Mouse (Mus musculus): ENCODE results near the gene Ccl1. TPM values are rescaled to one million over a fixed set of nuclear protein-coding genes. Genes with fewer than 3 reads are reported as not detected.

Ccl1 gene
- polyA plus RNA-seq, 1 experiment from 2014 or later, result not detected

GRCm38 (mm10) chr11:82274149-82274812 is 31.2 kb downstream of the Ccl1 start:
- no peaks in the 10 kb centered on the region for H3K4me1 ChIP-seq (ENCODE audit: control insufficient read depth, insufficient read depth, low read length)
- H3K27ac ChIP-seq (ENCODE audit: low read length), result no peak overlapping the region
- no peaks in the 10 kb centered on the region for H3K27me3 ChIP-seq (ENCODE audit: control insufficient read depth, insufficient read depth, low read length)
- 72% methylated on average over 8 of the region's 8 CpGs for WGBS
- no peak for ATAC-seq (ENCODE audit: insufficient number of reproducible peaks, insufficient read depth, low FRiP score, low read depth)
- no peak overlapping the region for H3K4me3 ChIP-seq (ENCODE audit: low read depth, low read length)
- no peak overlapping the region for H3K4me2 ChIP-seq (replicated peaks; ENCODE audit: low read depth, low read length)
- no peak overlapping the region for H3K9ac ChIP-seq (replicated peaks; ENCODE audit: low read depth, low read length)
- no peaks in the 10 kb centered on the region for H3K9me3 ChIP-seq (ENCODE audit: control insufficient read depth, low read depth, low read length)
- H3K36me3 ChIP-seq (ENCODE audit: control insufficient read depth, insufficient read depth, low read length), result no peaks in the 10 kb centered on the region

- H3K9me3 ChIP-seq (ENCODE audit: control insufficient read depth, low read depth, low read length), result no peaks in the 10 kb centered on the region
- no peaks in the 10 kb centered on the region for H3K4me1 ChIP-seq (ENCODE audit: control insufficient read depth, insufficient read depth, low read length)
- no peak overlapping the region for H3K4me3 ChIP-seq (ENCODE audit: low read depth, low read length)
- no peak overlapping the region for H3K4me2 ChIP-seq (replicated peaks; ENCODE audit: low read depth, low read length)
- ATAC-seq (ENCODE audit: insufficient number of reproducible peaks, insufficient read depth, low FRiP score, low read depth), result no peak
- no peak overlapping the region for H3K27ac ChIP-seq (ENCODE audit: low read length)
- no peaks in the 10 kb centered on the region for H3K27me3 ChIP-seq (ENCODE audit: control insufficient read depth, insufficient read depth, low read length)
- no peaks in the 10 kb centered on the region for H3K36me3 ChIP-seq (ENCODE audit: control insufficient read depth, insufficient read depth, low read length)
- WGBS, result 45% methylated on average over 4 of the region's 4 CpGs
- no peak overlapping the region for H3K9ac ChIP-seq (replicated peaks; ENCODE audit: low read depth, low read length)
Measured at GRCm38 (mm10) chr11:82259131-82259530, 46.4 kb downstream of the Ccl1 start.

GRCm38 (mm10) chr11:82255601-82256000 is 49.9 kb downstream of the Ccl1 start:
- H3K4me3 ChIP-seq (ENCODE audit: low read depth, low read length), result no peak overlapping the region
- H3K27me3 ChIP-seq (ENCODE audit: control insufficient read depth, insufficient read depth, low read length), result no peaks in the 10 kb centered on the region
- H3K4me2 ChIP-seq (replicated peaks; ENCODE audit: low read depth, low read length), result no peak overlapping the region
- no peaks in the 10 kb centered on the region for H3K36me3 ChIP-seq (ENCODE audit: control insufficient read depth, insufficient read depth, low read length)
- no peak overlapping the region for H3K27ac ChIP-seq (ENCODE audit: low read length)
- no peaks in the 10 kb centered on the region for H3K9me3 ChIP-seq (ENCODE audit: control insufficient read depth, low read depth, low read length)
- ATAC-seq (ENCODE audit: insufficient number of reproducible peaks, insufficient read depth, low FRiP score, low read depth), result peak; percentile 28; the same call in 1 of the 2 replicates
- H3K9ac ChIP-seq (replicated peaks; ENCODE audit: low read depth, low read length), result no peak overlapping the region
- WGBS, result 32% methylated on average over 4 of the region's 4 CpGs
- H3K4me1 ChIP-seq (ENCODE audit: control insufficient read depth, insufficient read depth, low read length), result no peaks in the 10 kb centered on the region

- no peak for ATAC-seq (ENCODE audit: insufficient number of reproducible peaks, insufficient read depth, low FRiP score, low read depth)
- H3K4me1 ChIP-seq (ENCODE audit: control insufficient read depth, insufficient read depth, low read length), result no peaks in the 10 kb centered on the region
- no peak overlapping the region for H3K4me2 ChIP-seq (replicated peaks; ENCODE audit: low read depth, low read length)
- no peak overlapping the region for H3K27ac ChIP-seq (ENCODE audit: low read length)
- no peak overlapping the region for H3K4me3 ChIP-seq (ENCODE audit: low read depth, low read length)
- no peaks in the 10 kb centered on the region for H3K27me3 ChIP-seq (ENCODE audit: control insufficient read depth, insufficient read depth, low read length)
- H3K36me3 ChIP-seq (ENCODE audit: control insufficient read depth, insufficient read depth, low read length), result no peaks in the 10 kb centered on the region
- no peak overlapping the region for H3K9ac ChIP-seq (replicated peaks; ENCODE audit: low read depth, low read length)
- H3K9me3 ChIP-seq (ENCODE audit: control insufficient read depth, low read depth, low read length), result no peaks in the 10 kb centered on the region
- WGBS, result 17% methylated on average over 4 of the region's 4 CpGs
Measured at GRCm38 (mm10) chr11:82253421-82253820, 52.1 kb downstream of the Ccl1 start.

GRCm38 (mm10) chr11:82251251-82251650 is 54.2 kb downstream of the Ccl1 start:
- Histone ChIP-seq H3K27me3 (ENCODE audit: control insufficient read depth, insufficient read depth, low read length) (no peaks in the 10 kb centered on the region), H3K4me3 (ENCODE audit: low read depth, low read length) (no peak overlapping the region), H3K9ac (replicated peaks; ENCODE audit: low read depth, low read length) (no peak overlapping the region), H3K36me3 (ENCODE audit: control insufficient read depth, insufficient read depth, low read length) (no peaks in the 10 kb centered on the region), H3K27ac (ENCODE audit: low read length) (no peak overlapping the region), H3K4me2 (replicated peaks; ENCODE audit: low read depth, low read length) (no peak overlapping the region), H3K9me3 (ENCODE audit: control insufficient read depth, low read depth, low read length) (no peaks in the 10 kb centered on the region), H3K4me1 (ENCODE audit: control insufficient read depth, insufficient read depth, low read length) (no peaks in the 10 kb centered on the region)
- WGBS, result 75% methylated on average over 6 of the region's 6 CpGs
- no peak for ATAC-seq (ENCODE audit: insufficient number of reproducible peaks, insufficient read depth, low FRiP score, low read depth)

GRCm38 (mm10) chr11:82249945-82250344 is 55.5 kb downstream of the Ccl1 start:
- Histone ChIP-seq H3K4me3 (ENCODE audit: low read depth, low read length) (no peak overlapping the region), H3K36me3 (ENCODE audit: control insufficient read depth, insufficient read depth, low read length) (no peaks in the 10 kb centered on the region), H3K4me1 (ENCODE audit: control insufficient read depth, insufficient read depth, low read length) (no peaks in the 10 kb centered on the region), H3K27me3 (ENCODE audit: control insufficient read depth, insufficient read depth, low read length) (no peaks in the 10 kb centered on the region), H3K4me2 (replicated peaks; ENCODE audit: low read depth, low read length) (no peak overlapping the region), H3K27ac (ENCODE audit: low read length) (no peak overlapping the region), H3K9ac (replicated peaks; ENCODE audit: low read depth, low read length) (no peak overlapping the region), H3K9me3 (ENCODE audit: control insufficient read depth, low read depth, low read length) (no peaks in the 10 kb centered on the region)
- WGBS, result 85% methylated on average over 6 of the region's 6 CpGs
- ATAC-seq (ENCODE audit: insufficient number of reproducible peaks, insufficient read depth, low FRiP score, low read depth), result no peak

GRCm38 (mm10) chr11:82237439-82237838 is 68.1 kb downstream of the Ccl1 start:
- WGBS, result 58% methylated on average over 5 of the region's 5 CpGs
- no peak for ATAC-seq (ENCODE audit: insufficient number of reproducible peaks, insufficient read depth, low FRiP score, low read depth)
- H3K36me3 ChIP-seq (ENCODE audit: control insufficient read depth, insufficient read depth, low read length), result no peaks in the 10 kb centered on the region
- H3K4me1 ChIP-seq (ENCODE audit: control insufficient read depth, insufficient read depth, low read length), result no peaks in the 10 kb centered on the region
- H3K9me3 ChIP-seq (ENCODE audit: control insufficient read depth, low read depth, low read length), result no peaks in the 10 kb centered on the region
- no peak overlapping the region for H3K9ac ChIP-seq (replicated peaks; ENCODE audit: low read depth, low read length)
- H3K4me3 ChIP-seq (ENCODE audit: low read depth, low read length), result no peak overlapping the region
- no peak overlapping the region for H3K27ac ChIP-seq (ENCODE audit: low read length)
- H3K27me3 ChIP-seq (ENCODE audit: control insufficient read depth, insufficient read depth, low read length), result no peaks in the 10 kb centered on the region
- H3K4me2 ChIP-seq (replicated peaks; ENCODE audit: low read depth, low read length), result no peak overlapping the region

- Histone ChIP-seq H3K4me3 (ENCODE audit: low read depth, low read length) (no peak overlapping the region), H3K4me1 (ENCODE audit: control insufficient read depth, insufficient read depth, low read length) (no peaks in the 10 kb centered on the region), H3K9me3 (ENCODE audit: control insufficient read depth, low read depth, low read length) (no peaks in the 10 kb centered on the region), H3K36me3 (ENCODE audit: control insufficient read depth, insufficient read depth, low read length) (no peaks in the 10 kb centered on the region), H3K4me2 (replicated peaks; ENCODE audit: low read depth, low read length) (no peak overlapping the region), H3K27ac (ENCODE audit: low read length) (no peak overlapping the region), H3K27me3 (ENCODE audit: control insufficient read depth, insufficient read depth, low read length) (no peaks in the 10 kb centered on the region), H3K9ac (replicated peaks; ENCODE audit: low read depth, low read length) (no peak overlapping the region)
- no peak for ATAC-seq (ENCODE audit: insufficient number of reproducible peaks, insufficient read depth, low FRiP score, low read depth)
- 36% methylated on average over 2 of the region's 2 CpGs for WGBS
Measured at GRCm38 (mm10) chr11:82235551-82236207, 69.8 kb downstream of the Ccl1 start.
